Mouse (Mus musculus): Measurements from ENCODE around the gene Atp8a2.
"Not testable (repeated sequence)": the region's sequence is repeated elsewhere in the genome, so short reads cannot be mapped to it uniquely, and the experiment has no call there.

The Atp8a2 gene

GRCm38 (mm10) chr14:59838446-59839259 is 358.3 kb downstream of the Atp8a2 start:
- DNase-seq, result not testable (repeated sequence)

GRCm38 (mm10) chr14:59837691-59838241 is 359.2 kb downstream of the Atp8a2 start:
- DNase-seq, result not testable (repeated sequence)

GRCm38 (mm10) chr14:59836876-59837543 is 360.0 kb downstream of the Atp8a2 start:
- peak; percentile 58 for DNase-seq

GRCm38 (mm10) chr14:59829580-59829979 is 367.4 kb downstream of the Atp8a2 start:
- DNase-seq, result peak; percentile 82

- DNase-seq, result no peak
These were observed 369.6 kb downstream of the Atp8a2 start for GRCm38 (mm10) chr14:59827409-59827808.

- peak; percentile 44 for DNase-seq
These were observed 376.9 kb downstream of the Atp8a2 start for GRCm38 (mm10) chr14:59820115-59820419.

GRCm38 (mm10) chr14:59819215-59820114 is 377.5 kb downstream of the Atp8a2 start:
- no peak for DNase-seq

GRCm38 (mm10) chr14:59810316-59810715 is 386.7 kb downstream of the Atp8a2 start:
- not testable (repeated sequence) for DNase-seq

- no peak for DNase-seq
These were observed 387.2 kb downstream of the Atp8a2 start for GRCm38 (mm10) chr14:59809790-59810189.

GRCm38 (mm10) chr14:59807528-59808300 is 389.3 kb downstream of the Atp8a2 start:
- DNase-seq, result peak; percentile 68

- peak; percentile 43 for DNase-seq
These were observed 390.1 kb downstream of the Atp8a2 start for GRCm38 (mm10) chr14:59806910-59807309.

GRCm38 (mm10) chr14:59806159-59806558 is 390.8 kb downstream of the Atp8a2 start:
- DNase-seq, result peak; percentile 24

GRCm38 (mm10) chr14:59805683-59806082 is 391.3 kb downstream of the Atp8a2 start:
- peak; percentile 74 for DNase-seq

GRCm38 (mm10) chr14:59801961-59802599 is 394.9 kb downstream of the Atp8a2 start:
- no peak for DNase-seq

- no peak for DNase-seq
These were observed 397.5 kb downstream of the Atp8a2 start for GRCm38 (mm10) chr14:59799511-59799910.

- DNase-seq, result no peak
These were observed 403.1 kb downstream of the Atp8a2 start for GRCm38 (mm10) chr14:59793841-59794240.

GRCm38 (mm10) chr14:59783348-59784341 is 413.3 kb downstream of the Atp8a2 start:
- DNase-seq, result no peak

GRCm38 (mm10) chr14:59780391-59780790 is 416.6 kb downstream of the Atp8a2 start:
- DNase-seq, result no peak

GRCm38 (mm10) chr14:59762227-59762626 is 434.8 kb downstream of the Atp8a2 start:
- no peak for DNase-seq

GRCm38 (mm10) chr14:59759900-59760493 is 437.0 kb downstream of the Atp8a2 start:
- peak; percentile 64 for DNase-seq

Measured in heart, adult 11 months (tissue).